In genomic region chr7:25385850-25386555, GRCm38 (mm10) we compare ENCODE assay signal across 9 mouse cellular contexts. TPM values are rescaled to one million over a fixed set of nuclear protein-coding genes. Genes with fewer than 3 reads are reported as not detected.
A peak's percentile ranks its signal among the peaks of the same experiment; 100 is the strongest.
DNase-seq lines count a peak whose midpoint lies in the region; ATAC-seq and TF ChIP-seq lines count a peak whose summit lies in the region.
"Had no signal": no experiment of that assay in that cellular context is flagged by ENCODE, and none has a peak within 500 bp of the region (broad histone marks: within the 10 kb centered on the region; RNA-seq: fewer than 3 reads in every experiment).

No protein-coding gene starts in this region.

- ATAC-seq in liver, embryonic 14.5 days (ENCODE audit: insufficient read depth): no peak
- no peak for ATAC-seq in forebrain, embryonic 15.5 days (replicated peaks)

- peak overlapping the region; percentile 31 for H3K9ac ChIP-seq in liver, embryonic 14.5 days (replicated peaks)
- H3K9ac ChIP-seq in forebrain, embryonic 15.5 days (replicated peaks): no peak overlapping the region
- H3K9ac ChIP-seq: midbrain, embryonic 12.5 days had no signal

- WGBS in liver, embryonic 14.5 days (ENCODE audit: insufficient replicate concordance): 24% methylated on average over 12 of the region's 12 CpGs
- WGBS in olfactory bulb, adult 2 months: 62% methylated on average over 12 of the region's 12 CpGs
- WGBS in forebrain, embryonic 15.5 days: 85% methylated on average over 12 of the region's 12 CpGs

- no peaks in the 10 kb centered on the region for H3K9me3 ChIP-seq in liver, embryonic 14.5 days (ENCODE audit: control insufficient read depth, low read length)
- no peaks in the 10 kb centered on the region for H3K9me3 ChIP-seq in forebrain, embryonic 15.5 days
- H3K9me3 ChIP-seq: midbrain, embryonic 12.5 days had no signal

- no peak for TF ChIP-seq POLR2A in olfactory bulb, adult 2 months (IDR thresholded peaks at IDR 0.05; ENCODE audit: insufficient read depth, low read depth, low read length)

- H3K27me3 ChIP-seq in liver, embryonic 14.5 days (ENCODE audit: control insufficient read depth, insufficient read depth, low read length): no peaks in the 10 kb centered on the region
- H3K27me3 ChIP-seq in forebrain, embryonic 15.5 days: no peaks in the 10 kb centered on the region
- H3K27me3 ChIP-seq: midbrain, embryonic 12.5 days had no signal

- peak overlapping the region; percentile 23 for H3K4me2 ChIP-seq in liver, embryonic 14.5 days (ENCODE audit: low read depth)
- no peak overlapping the region for H3K4me2 ChIP-seq in forebrain, embryonic 15.5 days (replicated peaks)
- H3K4me2 ChIP-seq: midbrain, embryonic 12.5 days had no signal

- H3K4me1 ChIP-seq in liver, embryonic 14.5 days (replicated peaks; ENCODE audit: control insufficient read depth in 2 of 2, insufficient read depth in 2 of 2, low read length in 1 of 2): peaks cover 26 to 32% of the 10 kb centered on the region in 2 experiments
- H3K4me1 ChIP-seq in olfactory bulb, adult 2 months (ENCODE audit: control insufficient read depth, insufficient read depth, low read length): peaks cover 23% of the 10 kb centered on the region
- H3K4me1 ChIP-seq in forebrain, embryonic 15.5 days: peaks cover 5% of the 10 kb centered on the region; the same call in 1 of the 2 replicates

- no peak for TF ChIP-seq EP300 in liver, embryonic 14.5 days (IDR thresholded peaks at IDR 0.05; ENCODE audit: low read depth)

- peak; percentile 66 for DNase-seq in layer of hippocampus, adult 11-12 months (ENCODE audit: low spot score)
- no peak for DNase-seq in layer of hippocampus, adult 18-20 months (ENCODE audit: low spot score in 2 of 2)
- peak; percentile 96 for DNase-seq in NIH3T3 (ENCODE audit: low read depth)
- peak; percentile 84 to 85 for DNase-seq in cerebellum, postnatal 36 days
- peak; percentile 95 for DNase-seq in heart, postnatal 4 days
- DNase-seq in liver, embryonic 14.5 days (ENCODE audit: low read depth in 3 of 3, low spot score in 3 of 3): peak in 2 of 3 experiments; percentile 39 to 54

- peak overlapping the region; percentile 31 for H3K27ac ChIP-seq in liver, embryonic 14.5 days
- H3K27ac ChIP-seq in olfactory bulb, adult 2 months (ENCODE audit: insufficient read depth, low read depth, low read length): peak overlapping the region; percentile 45
- H3K27ac ChIP-seq in forebrain, embryonic 15.5 days (replicated peaks): no peak overlapping the region
- H3K27ac ChIP-seq: midbrain, embryonic 12.5 days had no signal

- H3K36me3 ChIP-seq in liver, embryonic 14.5 days (replicated peaks; ENCODE audit: control insufficient read depth, insufficient read depth, low read depth): peaks cover 2% of the 10 kb centered on the region; the same call in 1 of the 2 replicates
- peaks cover 56% of the 10 kb centered on the region for H3K36me3 ChIP-seq in forebrain, embryonic 15.5 days

- no peak for TF ChIP-seq CTCF in liver, embryonic 14.5 days (IDR thresholded peaks at IDR 0.05; ENCODE audit: low read depth)
- TF ChIP-seq CTCF in olfactory bulb, adult 2 months (IDR thresholded peaks at IDR 0.05; ENCODE audit: insufficient read depth, low read depth, low read length): no peak

- H3K4me3 ChIP-seq in liver, embryonic 14.5 days (ENCODE audit: insufficient read depth in 1 of 2, low read depth in 2 of 2, low read length in 2 of 2): no peak overlapping the region
- no peak overlapping the region for H3K4me3 ChIP-seq in olfactory bulb, adult 2 months (ENCODE audit: insufficient read depth, low read depth, low read length)
- H3K4me3 ChIP-seq in forebrain, embryonic 15.5 days: no peak overlapping the region
- H3K4me3 ChIP-seq: midbrain, embryonic 12.5 days had no signal

RNA-seq across cellular contexts. Expression of gene Lipe, which starts 12.5 kb away (rescaled TPM):
- 10 to 100 TPM in 1 of 2 experiments, 1 to 10 TPM in 1; 9.4 to 11.0 TPM for total RNA-seq in layer of hippocampus, adult 18-20 months (2021)
- total RNA-seq in heart, postnatal 4 days (2021): 10 to 100 TPM; 20.8 to 22.6 TPM
- 2.3 TPM in 2 replicates for polyA plus RNA-seq in liver, embryonic 14.5 days (2012; rRNA removed)
- polyA plus RNA-seq in liver, embryonic 14.5 days (2014; fragmentation: Nextera tagmentation; extraction: Ambion mirVana): 0.38 and 0.72 TPM in 2 replicates
- not detected in 2 replicates for polyA plus RNA-seq in olfactory bulb, adult 2 months (2012; ENCODE audit: insufficient read depth, insufficient read length, low replicate concordance, missing spikeins)
- 15.4 and 16.1 TPM in 2 replicates for polyA plus RNA-seq in forebrain, embryonic 15.5 days (2015; fragmentation: Nextera tagmentation; extraction: Ambion mirVana)

RNA-seq across cellular contexts. Expression of gene Cnfn, which starts 16.5 kb away (rescaled TPM):
- total RNA-seq in layer of hippocampus, adult 18-20 months (2021): not detected
- not detected for total RNA-seq in heart, postnatal 4 days (2021)
- not detected in 2 replicates for polyA plus RNA-seq in liver, embryonic 14.5 days (2012; rRNA removed)
- not detected in 2 replicates for polyA plus RNA-seq in liver, embryonic 14.5 days (2014; fragmentation: Nextera tagmentation; extraction: Ambion mirVana)
- polyA plus RNA-seq in olfactory bulb, adult 2 months (2012; ENCODE audit: insufficient read depth, insufficient read length, low replicate concordance, missing spikeins): not detected in 2 replicates
- not detected in 2 replicates for polyA plus RNA-seq in forebrain, embryonic 15.5 days (2015; fragmentation: Nextera tagmentation; extraction: Ambion mirVana)
- polyA plus RNA-seq: midbrain, embryonic 12.5 days had no signal

RNA-seq across cellular contexts. Expression of gene Cxcl17, which starts 26.7 kb away (rescaled TPM):
- total RNA-seq in layer of hippocampus, adult 18-20 months (2021): not detected
- total RNA-seq in heart, postnatal 4 days (2021): not detected
- not detected in 2 replicates for polyA plus RNA-seq in liver, embryonic 14.5 days (2012; rRNA removed)
- not detected in 2 replicates for polyA plus RNA-seq in liver, embryonic 14.5 days (2014; fragmentation: Nextera tagmentation; extraction: Ambion mirVana)
- not detected in 2 replicates for polyA plus RNA-seq in olfactory bulb, adult 2 months (2012; ENCODE audit: insufficient read depth, insufficient read length, low replicate concordance, missing spikeins)
- polyA plus RNA-seq in forebrain, embryonic 15.5 days (2015; fragmentation: Nextera tagmentation; extraction: Ambion mirVana): 0.39 and 0.60 TPM in 2 replicates

Comparison
In these comparisons a context has a peak if more than half of its experiments do, and no peak if none do; other contexts are left out.
1. DNase-seq: peak in layer of hippocampus, adult 11-12 months (single experiment), NIH3T3 (single experiment), cerebellum, postnatal 36 days (2 of 2), heart, postnatal 4 days (single experiment) and liver, embryonic 14.5 days (2 of 3); none in layer of hippocampus, adult 18-20 months (0 of 2).